Mouse (Mus musculus) lung, adult 10 weeks (tissue): ENCODE results near the gene C1qtnf5. TPM values are rescaled to one million over a fixed set of nuclear protein-coding genes. Genes with fewer than 3 reads are reported as not detected.

Experiments used
- polyA plus RNA-seq: library from polyadenylated mRNA; stranded (reverse); fragments of 350-450 nt; fragmentation: Illumina TruSeq; extraction: RNeasy Lipid Tissue Mini Kit (QIAGEN cat#74804); gene quantifications from one replicate; pipeline ENCODE4 v1.2.3, GENCODE M21; 2014; ENCODE audit warnings: low read depth, low replicate concordance; ENCODE audit not compliant: insufficient read depth

The C1qtnf5 gene
- polyA plus RNA-seq, result 21.8 TPM

DNA sequence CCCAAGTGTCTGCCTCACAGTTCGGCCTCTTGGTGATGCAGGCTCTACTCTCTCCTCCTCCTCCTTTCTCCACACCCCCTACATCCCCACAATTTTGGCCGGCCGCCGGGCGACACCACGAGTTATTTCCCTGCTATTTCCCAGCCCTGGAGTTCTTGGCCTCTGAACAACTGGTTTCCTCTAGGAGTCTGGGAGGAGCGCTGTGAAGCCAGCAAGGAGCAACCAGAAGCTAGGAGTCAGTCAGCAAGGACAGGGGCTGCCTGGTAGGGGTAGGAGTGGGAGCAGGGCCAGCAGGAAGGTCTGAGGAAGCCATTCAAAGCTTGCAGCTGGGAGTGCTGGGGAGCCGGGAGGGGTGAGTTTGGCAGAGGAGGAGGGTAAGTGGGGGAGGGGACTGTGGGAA lies at the start of gene C1qtnf5:
Gene C1qtnf5, plus strand, starts transcription at position 136 of the 400 bp plus-strand sequence.

DNA sequence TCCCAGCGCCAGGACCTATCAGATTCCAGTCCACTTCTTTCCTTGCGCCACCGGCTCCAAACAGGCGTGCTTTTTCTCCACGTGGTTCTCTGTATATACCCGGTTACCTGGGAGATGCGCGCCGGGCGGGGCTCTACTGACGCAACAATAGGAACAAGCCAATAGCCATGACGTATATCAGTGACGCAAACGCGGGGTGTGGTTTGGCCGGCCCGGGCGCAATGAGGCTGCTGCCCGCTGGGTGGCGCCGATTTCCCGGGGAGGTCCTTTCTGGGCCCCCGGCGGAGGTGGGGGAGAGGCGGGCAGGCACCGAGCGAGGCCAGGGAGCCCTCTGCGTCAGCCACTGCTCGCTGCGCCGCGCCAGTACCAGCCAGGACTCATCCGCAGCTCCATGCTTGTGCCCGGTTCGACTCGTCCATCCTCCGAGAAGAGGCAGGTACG lies 40.2 kb upstream of the C1qtnf5 start, which contains the start of gene Usp2:
Gene Usp2, plus strand, starts transcription at position 237 of the 441 bp plus-strand sequence.

DNA sequence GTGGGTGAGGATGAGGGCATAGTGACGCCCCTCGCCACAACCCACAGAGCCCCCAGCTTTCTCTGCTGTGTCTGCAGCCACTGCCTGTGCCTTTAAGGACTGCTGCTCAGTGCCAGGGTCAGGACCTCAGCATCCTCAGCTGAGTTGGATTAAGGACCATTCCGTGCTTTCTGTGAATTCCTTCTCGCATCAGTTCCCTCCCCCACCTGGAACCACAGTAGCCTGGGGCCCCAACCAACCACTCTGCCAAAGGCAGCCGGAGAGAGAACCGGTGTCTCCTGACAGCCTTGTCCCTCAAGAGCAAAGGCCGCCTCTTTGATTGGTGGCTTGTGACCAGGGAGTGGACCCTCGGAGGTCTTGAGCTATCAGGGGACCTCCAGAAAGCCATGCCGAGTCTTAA lies 5.6 kb upstream of the C1qtnf5 start, which contains the start of gene Mfrp:
Gene Mfrp, plus strand, starts transcription at position 240 of the 400 bp plus-strand sequence.

DNA sequence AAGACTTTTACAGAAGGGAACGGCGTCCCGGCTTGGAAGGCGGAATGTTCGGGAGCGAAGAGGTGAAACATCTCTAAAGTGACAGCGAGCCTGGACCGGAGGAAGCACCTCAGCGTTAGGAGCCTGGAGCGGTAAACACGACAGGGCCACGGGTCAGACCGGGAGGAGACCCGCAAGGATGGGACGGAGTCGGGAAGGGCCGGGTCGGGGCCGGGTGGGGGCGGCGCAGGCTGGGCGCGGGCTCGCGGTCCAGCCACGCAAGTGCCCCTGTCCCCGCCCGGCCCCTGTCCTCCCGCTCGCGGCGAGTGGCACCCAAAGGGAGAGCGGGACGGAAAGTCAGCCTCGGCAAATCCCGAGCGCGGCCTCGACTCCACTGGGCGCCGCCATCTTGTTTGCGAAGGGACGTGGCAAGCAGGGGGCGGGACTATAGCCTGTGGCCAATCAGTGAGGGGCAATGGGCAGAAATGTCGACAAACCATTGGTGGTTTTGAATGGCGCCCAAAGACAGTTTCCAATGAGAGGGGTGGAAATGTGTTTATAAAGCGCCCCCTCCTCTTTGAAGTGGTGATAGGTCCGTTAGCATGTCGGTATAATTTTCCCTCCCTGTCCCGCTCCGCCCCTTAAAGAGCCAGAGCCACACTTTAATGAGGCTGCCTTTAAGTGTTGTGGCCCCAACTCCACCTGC lies 6.2 kb downstream of the C1qtnf5 start, which contains the start of the genes Gm49380 and Rnf26:
Gene Gm49380, minus strand, starts transcription at position 396 of the 685 bp plus-strand sequence.
Gene Rnf26, minus strand, starts transcription at position 413 of the 685 bp plus-strand sequence.

DNA sequence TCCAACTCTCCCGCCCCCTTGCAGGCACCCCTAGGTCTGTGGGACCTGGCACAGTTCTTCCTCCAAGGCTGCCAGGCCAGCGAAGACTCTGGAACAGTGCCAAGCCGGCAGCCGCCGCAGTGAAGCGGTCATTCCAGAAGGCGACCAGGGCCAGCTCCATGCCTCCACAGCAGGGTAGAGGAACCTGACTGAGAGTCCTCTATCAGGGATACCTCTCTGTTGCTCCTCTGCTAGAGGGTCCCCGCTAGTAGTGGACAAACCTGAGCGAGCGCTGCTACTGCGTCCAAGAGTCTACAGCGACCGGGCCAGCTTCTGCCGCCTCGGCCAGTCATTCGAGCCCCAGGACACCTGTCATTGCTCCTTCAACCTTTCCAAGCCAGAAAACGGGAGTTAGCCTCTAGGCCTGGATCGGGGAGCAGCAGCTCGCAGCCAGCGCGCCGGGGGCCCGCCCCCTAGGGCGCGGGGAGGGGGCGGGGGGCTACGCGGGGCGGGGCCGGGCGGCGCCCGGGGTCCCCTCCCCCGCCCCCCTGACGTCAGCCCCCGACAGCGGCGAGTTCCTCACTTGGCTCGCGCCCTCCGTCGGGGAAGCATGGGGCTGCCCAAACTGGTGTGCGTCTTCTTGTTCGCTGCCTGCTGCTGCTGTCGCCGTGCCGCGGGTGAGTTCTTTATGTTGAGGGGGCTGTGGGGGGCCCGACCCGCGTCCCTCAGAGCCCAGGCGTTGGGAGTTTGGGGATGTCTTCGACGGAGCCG lies 27.2 kb downstream of the C1qtnf5 start, which contains the start of gene Mcam:
Gene Mcam, plus strand, starts transcription at position 369 of the 750 bp plus-strand sequence.

Other genes starting within 250 kb of the C1qtnf5 start
- gene Thy1, start 63.9 kb upstream of the C1qtnf5 start, polyA plus RNA-seq, result 31.2 TPM
- 8.4 TPM for gene Usp2, start 40.2 kb upstream of the C1qtnf5 start, polyA plus RNA-seq
- not detected for gene Mfrp, start 5.5 kb upstream of the C1qtnf5 start, polyA plus RNA-seq
- not detected for gene Gm49380, start 6.3 kb downstream of the C1qtnf5 start, polyA plus RNA-seq
- gene Rnf26, start 6.3 kb downstream of the C1qtnf5 start, polyA plus RNA-seq, result 8.9 TPM
- 131 TPM for gene Mcam, start 27.2 kb downstream of the C1qtnf5 start, polyA plus RNA-seq
- 8.7 TPM for gene Cbl, start 126.8 kb downstream of the C1qtnf5 start, polyA plus RNA-seq
- 174 TPM for gene Ccdc153, start 133.4 kb downstream of the C1qtnf5 start, polyA plus RNA-seq
- gene Pdzd3, start 144.2 kb downstream of the C1qtnf5 start, polyA plus RNA-seq, result not detected
- gene Nlrx1, start 161.4 kb downstream of the C1qtnf5 start, polyA plus RNA-seq, result 4.5 TPM
- 0.10 TPM for gene Abcg4, start 181.4 kb downstream of the C1qtnf5 start, polyA plus RNA-seq
- gene Hinfp, start 198.4 kb downstream of the C1qtnf5 start, polyA plus RNA-seq, result 7.0 TPM
- 13.7 TPM for gene C2cd2l, start 213.0 kb downstream of the C1qtnf5 start, polyA plus RNA-seq
- 18.8 TPM for gene Dpagt1, start 218.8 kb downstream of the C1qtnf5 start, polyA plus RNA-seq
- gene H2afx, start 227.4 kb downstream of the C1qtnf5 start, polyA plus RNA-seq, result 15.0 TPM
- 24.9 TPM for gene Hmbs, start 237.0 kb downstream of the C1qtnf5 start, polyA plus RNA-seq